Mouse (Mus musculus): ENCODE data around the gene Plekha5. TPM values are rescaled to one million over a fixed set of nuclear protein-coding genes. Genes with fewer than 3 reads are reported as not detected.

Gene Plekha5
- polyA plus RNA-seq, 1 experiment from 2014 or later: 72.9 TPM

DNA sequence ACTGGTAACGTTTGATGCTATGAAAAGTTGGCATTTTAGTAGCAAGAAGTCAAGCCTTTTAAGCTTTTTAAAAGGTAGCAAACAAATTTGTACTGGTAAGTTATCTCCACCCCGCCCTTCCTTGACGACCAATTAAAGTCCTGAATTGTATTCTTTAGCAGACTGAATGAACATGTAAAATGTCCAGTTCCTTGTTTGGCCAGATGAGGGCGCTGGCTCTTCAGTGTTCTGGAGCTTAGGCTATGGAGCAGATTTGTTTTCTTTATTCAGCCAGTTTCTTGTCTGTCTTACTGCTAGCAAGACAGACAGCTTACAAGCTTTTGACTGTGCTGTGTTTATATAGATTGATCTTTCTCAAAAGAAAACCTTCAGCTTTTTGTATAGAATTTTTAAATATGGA, 48.5 kb downstream of the Plekha5 start:
- ChIA-PET POLR2A (interaction anchor here (0.6 kb wide), 1 partner anchor 123 kb away, joined by 4 read pairs; no protein-coding TSS in a partner anchor), CTCF (interaction anchor here (0.6 to 2.5 kb wide), 25 partner anchors 8 to 598 kb away, joined by 3 to 23 read pairs (median 4); no protein-coding TSS in a partner anchor)
- DNase-seq (ENCODE audit: low read depth, low spot score) (no peak), ATAC-seq (peak; percentile 38)
- TF ChIP-seq CTCF (IDR thresholded peaks at IDR 0.05): peak; percentile 81
- in situ Hi-C loops (cut with MboI; ENCODE audit: low pct_unique_long_range_greater_than_20kb): no loop called here
- no peaks in the 10 kb centered on the region for H3K27me3 ChIP-seq

DNA sequence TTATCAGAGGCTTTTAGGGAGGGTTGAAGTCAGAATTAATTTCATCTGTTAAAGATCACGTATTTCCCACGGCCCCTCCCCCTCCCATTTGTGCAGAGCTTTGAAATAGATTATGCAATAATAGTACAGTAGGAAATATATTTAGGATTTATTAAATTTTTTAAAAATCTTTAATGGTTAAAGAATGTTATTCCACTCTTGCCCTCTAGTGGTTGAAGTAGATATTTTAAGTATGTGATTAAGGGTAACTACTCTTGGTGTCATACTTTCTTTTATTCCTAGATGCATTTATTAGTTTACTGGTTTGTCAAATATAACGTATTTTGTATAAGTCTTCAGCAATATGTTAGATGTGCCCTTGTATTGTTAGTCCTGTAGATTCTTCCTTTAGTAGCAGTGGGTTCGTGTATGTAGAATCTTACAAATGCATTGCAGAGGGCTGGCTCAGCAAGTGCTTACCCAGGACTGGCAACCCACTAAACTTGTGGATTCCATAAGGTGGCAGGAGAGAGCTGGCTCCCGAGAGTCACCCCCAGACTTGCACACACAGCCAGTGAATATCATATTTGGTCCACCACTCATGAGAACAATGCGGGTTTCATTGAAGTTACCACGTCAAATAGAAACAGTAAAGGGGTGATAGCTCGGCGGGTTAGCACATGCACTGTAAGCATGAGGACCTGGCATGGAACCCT, 51.7 kb downstream of the Plekha5 start:
- TF ChIP-seq CTCF (IDR thresholded peaks at IDR 0.05): peak; percentile 49
- ATAC-seq: no peak
- no peak for DNase-seq (ENCODE audit: low read depth, low spot score)

GRCm38 (mm10) chr6:140476981-140477380, 53.1 kb downstream of the Plekha5 start:
- POLR2A ChIA-PET: no interaction called here
- ATAC-seq (no peak), DNase-seq (ENCODE audit: low read depth, low spot score) (no peak)
- TF ChIP-seq CTCF (IDR thresholded peaks at IDR 0.05): no peak
- no peaks in the 10 kb centered on the region for H3K27me3 ChIP-seq
- in situ Hi-C loops (cut with MboI; ENCODE audit: low pct_unique_long_range_greater_than_20kb): loop anchor here (5.0 kb wide), 1 partner anchor 75 kb away; no protein-coding TSS in a partner anchor
- CTCF ChIA-PET: interaction anchor here (0.9 to 2.3 kb wide), 6 partner anchors 11 to 40 kb away, joined by 3 to 7 read pairs (median 4); no protein-coding TSS in a partner anchor

More for the DNA sequence above, 51.7 kb downstream of the Plekha5 start:
- ChIA-PET CTCF (interaction anchor here (1.3 kb wide), 1 partner anchor 21 kb away, joined by 3 read pairs; no protein-coding TSS in a partner anchor), POLR2A (no interaction called here)
- in situ Hi-C loops (cut with MboI; ENCODE audit: low pct_unique_long_range_greater_than_20kb): loop anchor here (5.0 kb wide), 1 partner anchor 77 kb away; no protein-coding TSS in a partner anchor
- no peaks in the 10 kb centered on the region for H3K27me3 ChIP-seq

DNA sequence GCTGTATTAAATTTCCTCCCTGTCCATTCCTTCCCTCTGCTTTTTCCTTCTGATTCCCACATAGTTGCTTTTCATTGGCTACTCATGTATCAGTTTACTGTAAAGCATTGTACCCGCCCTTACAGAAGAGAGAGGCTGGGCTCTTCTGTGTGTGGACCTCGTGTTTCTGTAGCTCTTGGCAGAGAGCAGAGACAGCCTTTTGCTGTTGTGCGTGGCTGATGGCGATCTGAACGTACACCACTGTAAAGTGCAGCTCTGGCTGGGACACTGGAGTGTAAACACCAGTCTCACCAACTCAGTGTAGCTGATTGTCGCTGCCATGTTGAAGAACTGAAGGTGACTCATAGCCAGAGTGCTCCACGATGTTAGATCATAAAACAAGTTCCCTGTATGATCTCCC, 54.2 kb downstream of the Plekha5 start:
- ATAC-seq (no peak), DNase-seq (ENCODE audit: low read depth, low spot score) (no peak)
- ChIA-PET POLR2A (no interaction called here), CTCF (interaction anchor here (1.0 to 2.3 kb wide), 5 partner anchors 10 to 39 kb away, joined by 3 to 7 read pairs (median 4); no protein-coding TSS in a partner anchor)
- in situ Hi-C loops (cut with MboI; ENCODE audit: low pct_unique_long_range_greater_than_20kb): loop anchor here (5.0 kb wide), 1 partner anchor 74 kb away; no protein-coding TSS in a partner anchor
- TF ChIP-seq CTCF (IDR thresholded peaks at IDR 0.05): no peak
- no peaks in the 10 kb centered on the region for H3K27me3 ChIP-seq

DNA sequence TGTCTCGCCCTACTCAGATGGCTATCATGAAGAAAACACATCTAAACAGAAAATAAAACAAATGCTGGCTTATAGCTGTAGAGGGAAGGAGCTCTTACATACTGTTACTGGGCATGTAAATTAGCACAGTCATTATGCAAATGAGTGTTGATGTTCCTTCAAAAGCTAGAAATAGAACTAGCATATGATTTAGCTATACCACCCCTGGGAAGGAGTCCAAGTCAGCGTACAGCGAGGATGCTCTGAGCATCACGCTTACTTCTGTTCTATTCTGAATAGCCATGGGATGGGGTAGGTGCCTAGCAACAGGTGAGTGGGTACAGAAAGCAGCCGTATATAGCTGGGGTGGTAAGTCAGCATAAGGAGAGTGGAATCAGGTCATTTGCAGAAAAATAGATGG, 55.1 kb downstream of the Plekha5 start:
- DNase-seq (ENCODE audit: low read depth, low spot score): no peak
- TF ChIP-seq CTCF (IDR thresholded peaks at IDR 0.05): no peak
- ATAC-seq: no peak
- no peaks in the 10 kb centered on the region for H3K27me3 ChIP-seq
- ChIA-PET POLR2A (no interaction called here), CTCF (interaction anchor here (1.4 to 2.3 kb wide), 5 partner anchors 9 to 38 kb away, joined by 3 to 7 read pairs (median 4); no protein-coding TSS in a partner anchor)
- in situ Hi-C loops (cut with MboI; ENCODE audit: low pct_unique_long_range_greater_than_20kb): loop anchor here (5.0 kb wide), 1 partner anchor 73 kb away; no protein-coding TSS in a partner anchor

- POLR2A ChIA-PET: no interaction called here
- H3K27me3 ChIP-seq: no peaks in the 10 kb centered on the region
- CTCF ChIA-PET: interaction anchor here (0.8 to 2.0 kb wide), 6 partner anchors 8 to 73 kb away, joined by 3 to 4 read pairs (median 3); no protein-coding TSS in a partner anchor
- no peak for ATAC-seq
- in situ Hi-C loops (cut with MboI; ENCODE audit: low pct_unique_long_range_greater_than_20kb): no loop called here
- TF ChIP-seq CTCF (IDR thresholded peaks at IDR 0.05): no peak
- no peak for DNase-seq (ENCODE audit: low read depth, low spot score)
These were observed 56.7 kb downstream of the Plekha5 start for GRCm38 (mm10) chr6:140480425-140481081.

GRCm38 (mm10) chr6:140481701-140482460, 58.0 kb downstream of the Plekha5 start:
- POLR2A ChIA-PET: interaction anchor here (0.6 to 0.7 kb wide), 2 partner anchors 18 to 47 kb away, joined by 3 to 6 read pairs; no protein-coding TSS in a partner anchor

GRCm38 (mm10) chr6:140484170-140484569, 60.3 kb downstream of the Plekha5 start:
- H3K27me3 ChIP-seq: no peaks in the 10 kb centered on the region
- CTCF ChIA-PET: interaction anchor here (1.0 to 1.9 kb wide), 5 partner anchors 11 to 70 kb away, joined by 3 to 4 read pairs (median 4); no protein-coding TSS in a partner anchor
- in situ Hi-C loops (cut with MboI; ENCODE audit: low pct_unique_long_range_greater_than_20kb): no loop called here
- ATAC-seq: no peak
- TF ChIP-seq CTCF (IDR thresholded peaks at IDR 0.05): no peak
- POLR2A ChIA-PET: no interaction called here
- DNase-seq (ENCODE audit: low read depth, low spot score): no peak

More at GRCm38 (mm10) chr6:140481701-140482460, 58.0 kb downstream of the Plekha5 start:
- in situ Hi-C loops (cut with MboI; ENCODE audit: low pct_unique_long_range_greater_than_20kb): no loop called here
- no peaks in the 10 kb centered on the region for H3K27me3 ChIP-seq
- TF ChIP-seq CTCF (IDR thresholded peaks at IDR 0.05): no peak
- DNase-seq (ENCODE audit: low read depth, low spot score): no peak
- CTCF ChIA-PET: interaction anchor here (1.3 to 2.2 kb wide), 4 partner anchors 9 to 38 kb away, joined by 3 to 8 read pairs (median 4); no protein-coding TSS in a partner anchor
- peak; percentile 39 for ATAC-seq

DNA sequence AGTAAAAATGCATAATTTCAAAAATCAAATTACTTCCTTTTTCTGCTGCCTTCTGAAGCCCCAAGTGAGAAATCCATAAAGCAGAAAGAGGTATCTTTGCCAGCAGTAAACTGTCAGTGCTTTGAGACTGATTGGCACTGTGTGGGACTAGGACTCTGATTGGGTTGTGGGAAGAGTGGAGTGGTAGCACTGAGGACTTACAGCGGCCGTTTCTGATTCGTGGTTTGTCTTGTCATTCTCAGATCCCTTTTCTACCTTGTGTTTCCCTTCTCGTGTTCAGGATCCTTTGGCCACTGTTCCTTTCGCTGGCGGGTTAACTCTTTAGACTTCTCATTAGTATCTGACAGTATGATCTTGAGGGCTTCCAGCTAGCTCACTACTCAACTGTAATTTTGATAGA, 61.8 kb downstream of the Plekha5 start:
- H3K27me3 ChIP-seq: no peaks in the 10 kb centered on the region
- no peak for DNase-seq (ENCODE audit: low read depth, low spot score)
- ATAC-seq: no peak
- CTCF ChIA-PET: interaction anchor here (0.6 to 1.9 kb wide), 3 partner anchors 11 to 240 kb away, joined by 3 to 4 read pairs (median 4); no protein-coding TSS in a partner anchor
- POLR2A ChIA-PET: no interaction called here
- TF ChIP-seq CTCF (IDR thresholded peaks at IDR 0.05): no peak
- in situ Hi-C loops (cut with MboI; ENCODE audit: low pct_unique_long_range_greater_than_20kb): no loop called here

DNA sequence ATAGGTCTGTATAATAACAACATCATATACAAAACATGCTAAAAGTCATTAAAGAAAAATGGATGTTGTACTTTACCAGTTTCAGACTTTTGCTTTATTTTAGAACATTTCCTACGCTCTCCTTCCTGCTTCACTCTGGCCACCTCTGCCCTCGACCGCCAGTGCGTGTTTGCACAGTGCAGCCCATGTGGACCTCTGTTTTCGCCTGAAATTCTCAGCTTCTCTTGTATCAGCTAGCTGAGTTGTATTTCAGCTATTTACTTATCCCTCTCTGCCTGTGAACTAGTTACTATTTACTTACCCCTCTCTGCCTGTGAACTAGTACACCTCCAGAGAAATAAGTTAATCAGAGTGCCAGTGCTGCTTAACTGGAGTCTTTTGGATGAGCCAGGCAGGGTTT, 62.8 kb downstream of the Plekha5 start:
- ChIA-PET POLR2A (no interaction called here), CTCF (interaction anchor here (1.2 to 1.9 kb wide), 4 partner anchors 10 to 612 kb away, joined by 3 to 5 read pairs (median 4); no protein-coding TSS in a partner anchor)
- no peak for DNase-seq (ENCODE audit: low read depth, low spot score)
- in situ Hi-C loops (cut with MboI; ENCODE audit: low pct_unique_long_range_greater_than_20kb): no loop called here
- no peak for TF ChIP-seq CTCF (IDR thresholded peaks at IDR 0.05)
- H3K27me3 ChIP-seq: no peaks in the 10 kb centered on the region
- no peak for ATAC-seq
